Mouse (Mus musculus): ENCODE measurements at regions not wholly inside any gene's neighbourhood (a gene's known extent, or its start where the extent isn't known, plus 50 kb on each side); places are given as distances from the start of the nearest gene placed in this dataset.
"Not testable (repeated sequence)": the region's sequence is repeated elsewhere in the genome, so short reads cannot be mapped to it uniquely, and the experiment has no call there.

DNA sequence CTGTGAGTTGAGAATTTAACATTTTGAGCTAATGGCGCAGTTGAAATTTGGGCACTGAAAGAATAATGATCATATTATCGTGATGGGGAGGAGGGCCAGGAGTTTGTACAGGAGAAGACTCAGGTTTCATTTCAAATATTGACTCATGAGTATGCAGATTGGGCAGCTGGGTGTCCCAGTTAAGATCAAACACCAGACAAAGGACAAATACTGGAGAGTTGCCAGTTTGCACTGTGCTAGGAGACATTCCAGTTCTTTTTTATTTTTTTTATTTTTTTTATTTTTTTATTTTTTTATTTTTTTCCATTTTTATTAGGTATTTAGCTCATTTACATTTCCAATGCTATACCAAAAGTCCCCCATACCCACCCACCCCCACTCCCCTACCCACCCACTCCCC, 411.2 kb upstream of the Api5 start:
- H3K4me3 ChIP-seq (replicated peaks; ENCODE audit: low read depth, low read length); DNase-seq (ENCODE audit: low spot score); H3K9ac ChIP-seq (ENCODE audit: low read depth, low read length); H3K9me3 ChIP-seq (replicated peaks; ENCODE audit: low read length); H3K4me2 ChIP-seq (ENCODE audit: low read length); ATAC-seq (replicated peaks; ENCODE audit: low FRiP score, low read depth); H3K4me1 ChIP-seq (replicated peaks; ENCODE audit: insufficient read depth, low read length); H3K36me3 ChIP-seq (ENCODE audit: insufficient read depth, low read length); H3K27ac ChIP-seq; H3K27me3 ChIP-seq (ENCODE audit: insufficient read depth, low read length): not testable (repeated sequence)
- 84% methylated on average over 2 of the region's 2 CpGs for WGBS

DNA sequence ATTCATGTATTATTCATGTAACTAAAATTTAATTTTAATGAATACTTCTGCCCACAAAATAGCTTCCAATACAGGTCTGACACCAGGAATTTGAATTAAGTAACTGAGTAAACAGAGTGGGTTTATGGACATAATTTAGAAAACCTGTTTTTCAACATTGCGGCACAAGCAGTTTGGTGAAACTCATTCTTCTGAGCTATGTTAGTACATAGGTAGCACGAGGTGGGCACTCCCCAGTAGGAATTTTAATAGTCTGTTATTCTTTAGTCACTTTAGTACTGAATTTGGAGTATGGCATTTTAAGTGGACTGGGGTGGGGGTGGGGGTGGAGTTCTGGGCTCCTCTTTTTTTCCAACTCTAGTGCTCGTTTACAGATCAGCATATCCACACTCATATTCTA, 408.5 kb upstream of the Api5 start:
- peak; percentile 82; the same call in 1 of the 2 replicates for ATAC-seq (replicated peaks; ENCODE audit: low FRiP score, low read depth)
- no peak for TF ChIP-seq CTCF (IDR thresholded peaks at IDR 0.05; ENCODE audit: low read depth)

More for the DNA sequence above, 408.5 kb upstream of the Api5 start:
- H3K27ac ChIP-seq, result no peak overlapping the region
- H3K36me3 ChIP-seq (ENCODE audit: insufficient read depth, low read length), result no peaks in the 10 kb centered on the region
- H3K9ac ChIP-seq (ENCODE audit: low read depth, low read length), result no peak overlapping the region
- no peaks in the 10 kb centered on the region for H3K4me1 ChIP-seq (replicated peaks; ENCODE audit: insufficient read depth, low read length)
- no peaks in the 10 kb centered on the region for H3K27me3 ChIP-seq (ENCODE audit: insufficient read depth, low read length)
- DNase-seq (ENCODE audit: low spot score), result peak; percentile 19
- H3K9me3 ChIP-seq (replicated peaks; ENCODE audit: low read length), result no peaks in the 10 kb centered on the region
- 70% methylated on average over 3 of the region's 3 CpGs for WGBS
- no peak overlapping the region for H3K4me2 ChIP-seq (ENCODE audit: low read length)
- H3K4me3 ChIP-seq (replicated peaks; ENCODE audit: low read depth, low read length), result no peak overlapping the region
